In genomic region chr13:120046422-120047209, GRCm38 (mm10) we compare ENCODE assay signal across 22 mouse cellular contexts. TPM values are rescaled to one million over a fixed set of nuclear protein-coding genes. Genes with fewer than 3 reads are reported as not detected.
DNase-seq lines count a peak whose midpoint lies in the region; ATAC-seq and TF ChIP-seq lines count a peak whose summit lies in the region.
"Not testable (repeated sequence)": the region's sequence is repeated elsewhere in the genome, so short reads cannot be mapped to it uniquely, and the experiment has no call there.
"Had no signal": no experiment of that assay in that cellular context is flagged by ENCODE, and none has a peak within 500 bp of the region (broad histone marks: within the 10 kb centered on the region; RNA-seq: fewer than 3 reads in every experiment).

No protein-coding gene starts in this region.

- H3K4me2 ChIP-seq in forebrain, embryonic 11.5 days (ENCODE audit: low read depth, low read length, severe bottlenecking); heart, embryonic 11.5 days; hindbrain, embryonic 15.5 days; limb, embryonic 12.5 days; midbrain, embryonic 11.5 days; stomach, postnatal 0 days (replicated peaks; ENCODE audit: low read depth): not testable (repeated sequence)

- not testable (repeated sequence) for DNase-seq in forebrain, embryonic 11.5 days (ENCODE audit: low spot score); midbrain, embryonic 11.5 days (ENCODE audit: low spot score, missing footprints); stomach, postnatal 0 days (ENCODE audit: low spot score)
- peak; percentile 13 for DNase-seq in neural tube, embryonic 10.5 days (ENCODE audit: extremely low spot score, low spot score)

- H3K4me3 ChIP-seq in E14TG2a.4 (replicated peaks; ENCODE audit: low read length), result 0 out of 2 replicates have a peak overlapping the region, but pooled peaks have one; percentile 26
- not testable (repeated sequence) for H3K4me3 ChIP-seq in forebrain, embryonic 11.5 days (ENCODE audit: low read depth, low read length); heart, embryonic 11.5 days (ENCODE audit: low read depth, low read length); hindbrain, embryonic 15.5 days; limb, embryonic 12.5 days (replicated peaks); midbrain, embryonic 11.5 days (ENCODE audit: low read depth, low read length); stomach, postnatal 0 days (ENCODE audit: low read depth, low read length)

- H3K4me1 ChIP-seq in E14TG2a.4 (replicated peaks; ENCODE audit: low read depth, low read length); forebrain, embryonic 11.5 days (replicated peaks; ENCODE audit: control insufficient read depth, insufficient read depth, low read length); heart, embryonic 11.5 days (ENCODE audit: control insufficient read depth, insufficient read depth, low read length); hindbrain, embryonic 15.5 days (replicated peaks); limb, embryonic 12.5 days (replicated peaks); midbrain, embryonic 11.5 days (ENCODE audit: control insufficient read depth, insufficient read depth, low read length); stomach, postnatal 0 days (replicated peaks; ENCODE audit: control insufficient read depth, insufficient read depth): not testable (repeated sequence)

- TF ChIP-seq CTCF in E14TG2a.4 (conservative IDR thresholded peaks at IDR 0.05; ENCODE audit: low read length); stomach, postnatal 0 days (IDR thresholded peaks at IDR 0.05; ENCODE audit: low read depth): not testable (repeated sequence)

- H3K9ac ChIP-seq in forebrain, embryonic 11.5 days (ENCODE audit: low read length); heart, embryonic 11.5 days (ENCODE audit: low read depth, low read length); hindbrain, embryonic 15.5 days; limb, embryonic 12.5 days (replicated peaks); midbrain, embryonic 11.5 days (ENCODE audit: low read length); stomach, postnatal 0 days (ENCODE audit: low read length): not testable (repeated sequence)

- not testable (repeated sequence) for H3K36me3 ChIP-seq in E14TG2a.4 (ENCODE audit: insufficient read depth, low read length); forebrain, embryonic 11.5 days (ENCODE audit: control insufficient read depth, insufficient read depth, low read length); heart, embryonic 11.5 days (ENCODE audit: control insufficient read depth, insufficient read depth, low read length); hindbrain, embryonic 15.5 days; limb, embryonic 12.5 days; midbrain, embryonic 11.5 days (ENCODE audit: control insufficient read depth, insufficient read depth, low read length); stomach, postnatal 0 days (ENCODE audit: control insufficient read depth, insufficient read depth, low read length)

- WGBS in forebrain, embryonic 11.5 days, result 0% methylated on average over 8 of the region's 40 CpGs
- 4% methylated on average over 7 of the region's 40 CpGs for WGBS in heart, embryonic 11.5 days (ENCODE audit: insufficient replicate concordance)
- 4% methylated on average over 10 of the region's 40 CpGs for WGBS in hindbrain, embryonic 15.5 days
- under 1% methylated on average over 21 of the region's 40 CpGs for WGBS in limb, embryonic 12.5 days
- WGBS in midbrain, embryonic 11.5 days, result 0% methylated on average over 9 of the region's 40 CpGs
- WGBS in stomach, postnatal 0 days, result 3% methylated on average over 7 of the region's 40 CpGs

- 0 out of 2 replicates have a peak, but pooled peaks have one; percentile 46 for ATAC-seq in forebrain, embryonic 11.5 days (replicated peaks; ENCODE audit: low FRiP score)
- ATAC-seq in heart, embryonic 11.5 days (replicated peaks; ENCODE audit: insufficient number of reproducible peaks, low FRiP score, low TSS enrichment), result 0 out of 2 replicates have a peak, but pooled peaks have one; percentile 39
- ATAC-seq in hindbrain, embryonic 15.5 days (ENCODE audit: low FRiP score, low read depth), result peak; percentile 45; the same call in 1 of the 2 replicates
- ATAC-seq in limb, embryonic 12.5 days (ENCODE audit: insufficient number of reproducible peaks, insufficient read depth, low FRiP score, low TSS enrichment, low read depth), result peak; percentile 56; the same call in 1 of the 2 replicates
- peak; percentile 61 for ATAC-seq in midbrain, embryonic 11.5 days (ENCODE audit: low FRiP score)
- ATAC-seq in stomach, postnatal 0 days (ENCODE audit: low FRiP score, low TSS enrichment), result peak; percentile 35; the same call in 1 of the 2 replicates

- TF ChIP-seq EP300 in stomach, postnatal 0 days (optimal IDR thresholded peaks at IDR 0.05), result not testable (repeated sequence)

- H3K9me3 ChIP-seq in E14TG2a.4 (ENCODE audit: low read length); forebrain, embryonic 11.5 days (ENCODE audit: control insufficient read depth, low read length); heart, embryonic 11.5 days (replicated peaks; ENCODE audit: control insufficient read depth, low read length); hindbrain, embryonic 15.5 days; limb, embryonic 12.5 days; midbrain, embryonic 11.5 days (ENCODE audit: control insufficient read depth, low read length); stomach, postnatal 0 days (ENCODE audit: control insufficient read depth, low read length): not testable (repeated sequence)

- H3K27ac ChIP-seq in forebrain, embryonic 11.5 days (ENCODE audit: low read depth, low read length); heart, embryonic 11.5 days (ENCODE audit: low read depth, low read length); hindbrain, embryonic 15.5 days (replicated peaks); limb, embryonic 12.5 days; midbrain, embryonic 11.5 days (ENCODE audit: low read depth, low read length); stomach, postnatal 0 days (replicated peaks): not testable (repeated sequence)

- not testable (repeated sequence) for H3K27me3 ChIP-seq in E14TG2a.4 (ENCODE audit: insufficient read depth, low read length); forebrain, embryonic 11.5 days (ENCODE audit: control insufficient read depth, insufficient read depth, low read length); heart, embryonic 11.5 days (ENCODE audit: control insufficient read depth, insufficient read depth, low read length); hindbrain, embryonic 15.5 days; limb, embryonic 12.5 days; midbrain, embryonic 11.5 days (ENCODE audit: control insufficient read depth, insufficient read depth, low read length); stomach, postnatal 0 days (ENCODE audit: control insufficient read depth, insufficient read depth, low read length)

RNA-seq across cellular contexts. Expression of gene Gm21188, which starts 5.4 kb away (rescaled TPM):
- polyA plus RNA-seq in forebrain, embryonic 11.5 days (2014; fragmentation: Nextera tagmentation; extraction: Ambion mirVana), result not detected in 2 replicates
- not detected in 2 replicates for polyA plus RNA-seq in heart, embryonic 11.5 days (2014; fragmentation: Nextera tagmentation; extraction: Ambion mirVana)
- 0.24 TPM in 1 of 2 replicates, not detected in the other for polyA plus RNA-seq in hindbrain, embryonic 15.5 days (2015; fragmentation: Nextera tagmentation; extraction: Ambion mirVana)
- not detected in 2 replicates for polyA plus RNA-seq in limb, embryonic 12.5 days (2016; fragmentation: Nextera tagmentation; extraction: Ambion mirVana)
- polyA plus RNA-seq in midbrain, embryonic 11.5 days (2014; fragmentation: Nextera tagmentation; extraction: Ambion mirVana), result not detected in 2 replicates
- polyA plus RNA-seq in stomach, postnatal 0 days (2015; fragmentation: Nextera tagmentation; extraction: Ambion mirVana), result not detected in 2 replicates
- polyA plus RNA-seq: brain, embryonic 14.5 days; forebrain, embryonic 13.5 days; heart, embryonic 12.5 days; hindbrain, embryonic 16.5 days; lung, embryonic 14.5 days; midbrain, embryonic 10.5 days; myocyte had no signal

RNA-seq across cellular contexts. Expression of gene Gm36079, which starts 19.8 kb away (rescaled TPM):
- not detected in 2 replicates for polyA plus RNA-seq in forebrain, embryonic 11.5 days (2014; fragmentation: Nextera tagmentation; extraction: Ambion mirVana)
- polyA plus RNA-seq in heart, embryonic 11.5 days (2014; fragmentation: Nextera tagmentation; extraction: Ambion mirVana), result not detected in 2 replicates
- polyA plus RNA-seq in hindbrain, embryonic 15.5 days (2015; fragmentation: Nextera tagmentation; extraction: Ambion mirVana), result not detected in 2 replicates
- polyA plus RNA-seq in limb, embryonic 12.5 days (2016; fragmentation: Nextera tagmentation; extraction: Ambion mirVana), result not detected in 2 replicates
- not detected in 2 replicates for polyA plus RNA-seq in midbrain, embryonic 11.5 days (2014; fragmentation: Nextera tagmentation; extraction: Ambion mirVana)
- polyA plus RNA-seq in stomach, postnatal 0 days (2015; fragmentation: Nextera tagmentation; extraction: Ambion mirVana), result not detected in 2 replicates
- polyA plus RNA-seq: brain, embryonic 14.5 days; CD4-positive, CD25-positive, alpha-beta regulatory T cell, adult 4 months; forebrain, embryonic 13.5 days; gonadal fat pad, adult 2 months; heart, embryonic 12.5 days; hindbrain, embryonic 16.5 days; kidney, embryonic 15.5 days; limb, embryonic 14.5 days; liver, embryonic 14.5 days; lung, embryonic 14.5 days; midbrain, embryonic 10.5 days; myocyte; testis, adult 2 months; urinary bladder, adult 2 months had no signal
